Mouse (Mus musculus) liver (tissue): Measurements from ENCODE around the gene Rapgef2.

Experiments used
- DNase-seq: peaks from one replicate; pipeline ENCODE4 v3.0.0-alpha.2; 2020; ENCODE audit warnings: mixed read lengths

Rapgef2 gene

DNA sequence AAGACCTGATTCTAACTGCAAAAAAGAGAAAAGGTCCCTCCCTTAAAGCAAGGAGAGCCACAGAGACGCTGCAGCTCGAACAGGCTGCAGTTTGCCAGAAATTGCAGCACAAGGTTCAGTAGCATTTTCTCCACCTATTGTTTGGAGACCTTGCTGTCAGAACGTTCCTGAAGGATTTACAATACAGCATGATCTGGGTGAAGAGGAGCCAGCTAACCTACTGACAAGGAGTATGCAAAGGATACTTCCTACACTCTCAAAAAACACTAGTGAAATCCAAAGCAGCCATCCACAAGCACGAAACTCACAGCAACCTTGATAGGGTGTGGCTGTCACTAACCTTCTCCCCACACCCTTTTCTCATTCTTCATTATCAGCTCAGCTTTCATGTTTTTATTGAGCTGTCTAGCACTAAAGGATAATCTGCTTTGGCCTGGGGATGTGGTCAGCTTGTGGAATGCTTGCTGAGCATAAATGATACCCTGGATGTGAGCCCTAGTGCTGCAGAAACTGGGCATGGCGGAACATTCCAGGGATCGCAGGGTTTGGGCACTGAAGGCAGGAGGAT is 124.4 kb downstream of the Rapgef2 start:
- no peak for DNase-seq

DNA sequence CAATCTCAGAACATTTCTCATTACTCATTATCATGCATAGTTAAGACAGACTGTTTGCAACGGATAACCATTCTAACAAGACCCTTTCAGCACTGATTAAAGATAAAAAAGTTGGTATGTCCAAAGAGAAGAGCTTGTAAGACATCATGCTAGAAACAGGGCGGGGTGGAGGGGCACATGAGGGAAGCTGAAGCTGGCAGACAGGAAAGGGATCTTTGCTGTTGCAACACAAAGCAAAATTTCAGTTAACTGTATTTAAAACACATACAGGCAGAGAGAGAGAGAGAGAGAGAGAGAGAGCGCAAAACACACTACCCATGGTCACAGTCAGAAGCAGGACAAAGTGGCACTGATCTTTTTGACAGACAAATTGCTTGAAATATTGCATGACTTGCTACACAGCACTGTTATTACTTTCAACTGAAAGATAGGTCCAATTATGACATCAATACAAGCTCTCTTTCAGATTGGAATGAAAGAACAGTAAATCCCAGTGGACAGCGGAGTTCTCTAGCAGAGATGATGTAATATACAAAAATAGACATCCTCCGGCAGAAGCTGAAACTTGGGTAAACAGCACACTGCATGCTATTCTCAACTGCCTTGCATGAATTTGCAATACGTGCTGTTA is 125.1 kb downstream of the Rapgef2 start:
- peak; percentile 20 for DNase-seq

DNA sequence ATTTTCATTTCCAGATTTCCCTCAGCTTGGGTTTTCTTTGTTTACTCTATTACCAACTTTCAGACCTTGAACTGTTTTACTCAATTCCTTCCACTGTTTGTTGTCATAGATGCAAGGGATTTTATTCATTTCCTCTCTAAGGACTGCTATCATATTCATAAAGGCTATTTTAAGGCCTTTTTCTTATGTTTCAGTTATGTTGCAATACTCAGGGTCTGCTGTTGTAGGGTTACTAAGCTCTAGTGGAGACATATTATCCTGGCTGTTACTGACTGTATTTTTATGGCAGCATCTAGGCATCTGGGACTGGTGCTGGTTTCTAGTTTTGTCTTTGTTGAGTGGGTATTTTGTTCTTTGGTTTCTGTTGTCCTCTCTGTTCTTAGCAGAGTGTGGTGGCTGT is 128.1 kb downstream of the Rapgef2 start:
- no peak for DNase-seq

GRCm38 (mm10) chr3:79153039-79153487 is 133.3 kb downstream of the Rapgef2 start:
- DNase-seq: no peak

DNA sequence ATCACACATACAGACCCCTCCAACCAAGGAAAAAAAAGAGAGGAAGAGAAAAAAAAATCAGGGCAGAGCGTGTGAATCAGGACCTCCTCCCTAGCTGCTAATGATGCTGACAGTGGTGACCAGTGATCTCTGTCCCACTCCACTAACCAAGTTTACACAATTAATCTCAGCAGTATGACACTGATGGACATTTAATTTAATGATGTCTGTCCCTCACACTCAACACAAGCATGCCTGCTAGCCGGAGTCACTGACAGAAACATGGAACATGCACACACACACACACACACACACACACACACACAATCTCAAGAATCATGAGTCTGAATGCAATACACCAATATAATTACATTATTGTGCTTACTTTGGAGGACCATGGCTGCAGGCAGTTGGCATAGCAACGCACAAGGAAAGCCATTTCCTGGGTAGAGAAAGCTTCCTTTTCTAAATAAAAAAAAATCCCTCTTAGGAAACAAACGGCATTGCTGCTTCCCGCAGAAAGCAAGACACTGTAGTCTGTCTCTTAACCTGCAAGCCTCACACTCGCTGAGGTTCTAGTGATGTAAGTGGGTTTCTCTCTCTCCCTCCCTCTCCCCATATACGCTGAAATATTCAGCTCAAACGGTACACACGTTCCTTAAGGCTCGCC is 140.8 kb downstream of the Rapgef2 start:
- DNase-seq: no peak

DNA sequence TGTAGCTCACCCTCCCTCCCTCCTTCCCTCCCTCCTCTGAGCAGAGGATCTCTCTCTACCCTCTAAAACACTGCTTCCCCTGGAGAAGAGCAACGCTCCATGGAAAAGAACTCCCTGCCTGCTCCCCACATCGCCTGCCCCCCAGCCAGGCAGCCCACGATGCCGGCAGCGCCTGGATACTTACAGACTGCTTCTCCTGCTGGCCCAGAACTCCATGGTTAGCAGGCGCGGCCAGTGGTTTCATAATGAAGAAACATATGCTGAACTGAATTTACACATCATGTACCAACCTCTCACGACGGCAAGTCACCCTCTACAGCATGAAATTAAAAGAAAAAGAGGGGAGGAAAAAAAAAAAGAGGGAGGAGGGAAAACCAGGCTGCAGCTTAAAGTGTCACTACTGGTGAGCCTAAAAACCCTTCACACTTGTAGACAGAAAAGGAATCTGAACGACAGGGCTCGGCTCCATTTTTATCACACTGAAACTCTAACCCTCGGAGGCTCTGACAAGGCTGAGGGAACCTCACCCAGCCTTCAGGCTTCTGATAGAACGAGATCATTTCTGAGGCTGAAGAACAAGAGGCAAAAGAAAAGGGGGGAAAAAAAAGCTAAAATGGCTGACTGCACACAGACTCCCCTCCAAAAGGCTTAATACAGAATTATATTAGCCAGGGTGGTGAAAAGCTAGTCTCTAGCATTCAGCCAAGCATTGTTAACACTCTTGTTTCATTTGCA is 141.5 kb downstream of the Rapgef2 start:
- no peak for DNase-seq

- DNase-seq: no peak
These were observed 142.2 kb downstream of the Rapgef2 start for GRCm38 (mm10) chr3:79144085-79144484.

GRCm38 (mm10) chr3:79139245-79139644 is 147.1 kb downstream of the Rapgef2 start:
- DNase-seq: no peak

GRCm38 (mm10) chr3:79138601-79139000 is 147.7 kb downstream of the Rapgef2 start:
- DNase-seq: no peak

DNA sequence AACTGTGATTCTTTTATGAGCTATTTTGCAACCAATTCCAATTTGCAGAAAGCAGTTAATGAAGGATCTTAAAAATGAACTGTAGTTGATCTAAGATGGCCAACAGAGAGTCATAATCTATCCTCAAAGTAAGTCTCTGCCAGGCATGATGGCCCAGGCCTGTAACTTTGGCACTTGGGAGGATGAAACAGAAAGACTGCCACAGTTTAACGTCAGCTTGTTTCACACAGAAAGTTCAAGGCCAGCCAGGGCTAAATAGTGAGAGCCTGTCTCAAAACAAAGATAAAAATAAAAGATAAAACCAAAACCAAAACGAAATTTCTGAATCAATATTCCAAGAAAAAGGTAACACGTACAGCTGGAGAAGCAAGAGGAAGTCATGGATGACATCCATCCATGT is 155.3 kb downstream of the Rapgef2 start:
- DNase-seq: no peak

- DNase-seq: no peak
These were observed 157.2 kb downstream of the Rapgef2 start for GRCm38 (mm10) chr3:79129044-79129600.

DNA sequence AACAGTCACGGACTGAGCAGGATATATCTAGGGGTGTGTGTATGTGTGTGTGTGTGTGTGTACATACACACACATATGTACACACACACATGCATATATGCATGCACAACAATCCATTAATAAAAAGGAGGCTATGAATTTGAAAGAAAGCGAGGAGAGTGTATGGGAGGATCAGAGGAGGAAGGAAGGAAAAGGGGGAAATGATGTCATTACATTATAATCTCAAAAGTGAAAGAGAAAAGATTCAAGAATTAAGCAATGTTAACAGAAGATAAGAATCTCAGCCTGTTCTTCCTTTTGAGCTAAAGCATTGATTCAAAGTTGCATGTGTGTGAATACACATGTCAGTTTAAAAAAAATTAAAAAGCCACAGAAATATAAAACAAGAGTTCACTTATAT is 158.5 kb downstream of the Rapgef2 start:
- no peak for DNase-seq

- no peak for DNase-seq
These were observed 159.5 kb downstream of the Rapgef2 start for GRCm38 (mm10) chr3:79126857-79127256.

- no peak for DNase-seq
These were observed 164.9 kb downstream of the Rapgef2 start for GRCm38 (mm10) chr3:79121391-79121790.

- no peak for DNase-seq
These were observed 166.3 kb downstream of the Rapgef2 start for GRCm38 (mm10) chr3:79119983-79120382.

DNA sequence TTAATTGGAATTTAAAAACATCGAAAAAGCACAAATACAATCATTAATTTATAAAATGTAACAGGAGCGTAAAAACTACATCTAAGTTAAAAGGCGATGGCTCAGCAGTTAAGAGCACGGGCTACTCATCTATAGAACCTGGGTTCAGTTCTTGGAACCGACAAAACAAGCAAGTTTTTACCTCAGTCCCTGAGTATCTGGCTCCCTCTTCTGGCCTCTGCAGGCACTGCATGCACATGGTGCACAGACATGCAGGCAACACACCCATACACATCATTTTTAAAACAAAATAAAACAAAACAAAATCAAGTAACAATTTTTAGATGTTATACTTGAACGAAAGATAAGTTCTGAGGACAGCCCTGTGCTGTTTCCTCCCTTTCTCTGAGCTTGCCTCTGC is 176.2 kb downstream of the Rapgef2 start:
- peak; percentile 60 for DNase-seq

- no peak for DNase-seq
These were observed 178.1 kb downstream of the Rapgef2 start for GRCm38 (mm10) chr3:79108246-79108645.

DNA sequence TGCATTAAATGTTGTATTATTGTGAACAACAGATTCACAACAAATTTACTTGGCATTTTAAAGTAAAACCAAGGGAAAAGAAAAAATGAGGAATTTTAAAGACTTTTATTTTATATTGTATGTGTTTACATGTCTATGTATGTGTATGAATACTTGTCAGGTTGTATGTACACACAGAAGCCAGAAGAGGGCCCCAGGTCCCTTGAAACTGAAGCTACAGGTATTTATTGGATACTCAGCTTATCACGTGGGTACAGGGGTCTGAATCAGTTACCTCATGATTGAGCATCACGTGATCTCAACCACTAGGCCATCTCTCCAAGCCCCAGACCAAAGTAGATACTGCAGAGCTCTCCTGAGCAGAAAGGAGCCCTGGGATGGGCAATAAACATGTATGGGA is 180.0 kb downstream of the Rapgef2 start:
- no peak for DNase-seq

- DNase-seq: no peak
These were observed 182.7 kb downstream of the Rapgef2 start for GRCm38 (mm10) chr3:79103604-79104003.

DNA sequence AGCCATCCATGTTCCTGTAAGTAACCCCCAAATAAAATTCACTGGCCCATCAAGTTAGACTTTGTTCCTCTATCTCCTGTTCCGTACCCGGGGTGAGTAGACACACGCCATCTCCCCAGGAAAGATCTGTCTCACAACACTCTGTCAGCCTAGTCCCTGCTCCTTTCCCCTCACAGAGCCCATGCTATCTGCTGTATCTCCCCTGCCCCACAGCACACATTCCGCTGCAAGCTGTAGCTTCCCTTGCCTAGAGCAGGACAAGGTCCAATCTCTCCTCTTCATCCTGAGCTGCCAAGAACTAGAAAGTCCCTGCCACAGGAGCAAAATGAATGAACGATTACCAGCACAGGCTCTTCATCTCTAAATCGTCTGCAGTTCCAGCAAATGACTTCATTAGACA is 184.6 kb downstream of the Rapgef2 start:
- no peak for DNase-seq

DNA sequence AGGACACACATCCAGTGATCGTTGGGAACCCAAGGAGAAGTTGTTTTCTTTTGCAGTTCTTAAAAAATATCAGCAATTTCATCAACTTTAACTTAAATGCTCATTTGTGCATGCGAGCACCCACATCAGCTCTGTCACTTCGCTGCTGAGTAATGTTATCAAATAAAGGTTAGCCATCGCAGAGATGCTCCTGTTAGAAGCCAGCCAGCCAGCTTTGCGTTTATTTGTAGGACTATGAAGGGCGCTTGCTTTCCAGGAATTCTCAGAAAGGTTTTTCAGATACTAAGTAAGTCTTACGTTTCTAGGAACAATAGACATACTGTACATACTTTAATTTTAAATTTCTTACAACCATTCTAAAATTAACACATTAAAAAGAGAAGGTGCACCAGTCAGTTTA is 185.5 kb downstream of the Rapgef2 start:
- no peak for DNase-seq

- DNase-seq: no peak
These were observed 197.2 kb downstream of the Rapgef2 start for GRCm38 (mm10) chr3:79089091-79089490.

- no peak for DNase-seq
These were observed 197.9 kb downstream of the Rapgef2 start for GRCm38 (mm10) chr3:79088461-79088860.
